Mouse (Mus musculus) embryonic facial prominence, embryonic 13.5 days (tissue): ENCODE measurements around the gene Ippk. TPM values are rescaled to one million over a fixed set of nuclear protein-coding genes. Genes with fewer than 3 reads are reported as not detected.

Source experiments
- ATAC-seq: fragments of 200-750 bp; cut with Nextera tagmentation; 2 replicates; pipeline ENCODE4 v1.8.0; 2017; ENCODE audit warnings: low read depth; ENCODE audit not compliant: insufficient number of reproducible peaks, insufficient read depth, low FRiP score, low TSS enrichment
- H3K27ac ChIP-seq: fragments of 300-500 bp; sonication (generic); 2 replicates; pipeline ENCODE4 v1.5.1; 2015; ENCODE audit warnings: moderate library complexity, mild to moderate bottlenecking, inconsistent platforms
- H3K27me3 ChIP-seq: fragments of 300-500 bp; sonication (generic); 2 replicates; pipeline ENCODE4 v1.6.1; 2015; ENCODE audit warnings: mild to moderate bottlenecking, inconsistent platforms
- H3K36me3 ChIP-seq: fragments of 300-500 bp; sonication (generic); 2 replicates; pipeline ENCODE4 v1.6.1; 2015; ENCODE audit warnings: mild to moderate bottlenecking, inconsistent platforms
- H3K4me1 ChIP-seq: fragments of 300-500 bp; sonication (generic); 2 replicates; pipeline ENCODE4 v1.6.1; 2015; ENCODE audit warnings: inconsistent platforms
- H3K4me2 ChIP-seq: fragments of 300-500 bp; sonication (generic); 2 replicates; pipeline ENCODE4 v1.6.1; 2015; ENCODE audit warnings: moderate library complexity, mild to moderate bottlenecking, inconsistent platforms
- H3K4me3 ChIP-seq: fragments of 300-500 bp; sonication (generic); 2 replicates; pipeline ENCODE4 v1.5.1; 2015; ENCODE audit warnings: mild to moderate bottlenecking, inconsistent platforms
- H3K9ac ChIP-seq: fragments of 300-500 bp; sonication (generic); 2 replicates; pipeline ENCODE4 v1.6.1; 2015; ENCODE audit warnings: mild to moderate bottlenecking, inconsistent platforms
- H3K9me3 ChIP-seq: fragments of 300-500 bp; sonication (generic); 2 replicates; pipeline ENCODE4 v1.6.1; 2016; ENCODE audit warnings: inconsistent platforms
- WGBS: fragments of 180-500 bp; shearing (Covaris S2); methylation state at CpG from one replicate; pipeline ENCODE4 v1.1.7; 2015; ENCODE audit warnings: mixed read lengths; 5-methylcytosine and 5-hydroxymethylcytosine counted together
- polyA plus RNA-seq: library from polyadenylated mRNA; unstranded; fragments of >200 nt; fragmentation: Nextera tagmentation; extraction: Ambion mirVana; gene quantifications from 2 replicates; pipeline ENCODE4 v1.2.1, GENCODE M21; 2015

Gene Ippk
- 13.7 and 14.4 TPM in 2 replicates for polyA plus RNA-seq

GRCm38 (mm10) chr13:49420754-49421605 is at the start of gene Ippk:
Ippk (plus strand) TSS chr13:49421249.
- Histone ChIP-seq H3K36me3 (no peaks in the 10 kb centered on the region), H3K4me2 (peak within 1 kb of the TSS; percentile 94), H3K4me1 (peaks cover 19% of the 10 kb centered on the region), H3K9me3 (no peaks in the 10 kb centered on the region), H3K4me3 (peak within 1 kb of the TSS; percentile 89), H3K9ac (peak within 1 kb of the TSS; percentile 88), H3K27me3 (no peaks in the 10 kb centered on the region), H3K27ac (peak within 1 kb of the TSS; percentile 81)
- under 1% methylated on average over 69 of the region's 69 CpGs for WGBS
- ATAC-seq, result peak; percentile 92

- no peak for ATAC-seq
- no peak overlapping the region for H3K4me2 ChIP-seq
- peaks cover 14% of the 10 kb centered on the region for H3K4me1 ChIP-seq
- no peak overlapping the region for H3K9ac ChIP-seq
- H3K36me3 ChIP-seq, result peaks cover 61% of the 10 kb centered on the region
- 21% methylated on average over 3 of the region's 3 CpGs for WGBS
- H3K27me3 ChIP-seq, result no peaks in the 10 kb centered on the region
- no peaks in the 10 kb centered on the region for H3K9me3 ChIP-seq
- peak overlapping the region; percentile 39 for H3K27ac ChIP-seq
- H3K4me3 ChIP-seq, result no peak overlapping the region
These were observed 49.6 kb upstream of the Ippk start for GRCm38 (mm10) chr13:49371428-49371899.

DNA sequence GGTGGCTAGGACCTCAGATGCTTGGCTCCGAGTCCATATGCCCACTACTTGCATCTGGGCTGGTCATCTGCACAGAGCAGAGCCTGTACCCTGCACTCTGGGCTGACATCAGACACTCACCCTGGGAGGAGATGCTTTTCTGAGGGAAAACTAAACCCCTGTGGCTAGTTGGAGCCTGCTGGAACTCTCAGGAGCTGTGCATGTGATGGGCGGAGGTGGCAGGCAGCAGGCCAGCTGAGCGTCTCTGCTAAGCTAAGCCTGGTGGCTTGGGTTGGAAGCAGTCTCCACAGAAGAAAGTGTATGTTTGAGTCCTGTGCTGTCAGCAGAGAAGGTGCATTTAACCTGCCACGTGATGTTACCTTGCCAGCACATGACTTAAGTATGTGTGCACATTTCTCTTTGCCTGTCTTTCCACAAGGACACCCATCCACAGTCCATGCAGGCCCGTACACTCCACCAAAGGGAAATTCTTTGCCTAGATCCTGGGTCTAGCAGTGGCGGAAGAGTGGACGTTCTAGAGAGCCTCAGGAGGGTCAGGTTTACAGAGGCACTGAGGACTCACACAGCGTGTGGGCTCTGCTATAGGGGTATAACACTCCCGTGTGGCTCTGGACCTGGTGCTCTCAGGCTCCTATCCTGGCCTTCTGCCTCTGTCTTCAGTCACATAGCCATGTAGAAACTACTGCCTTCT is 48.5 kb upstream of the Ippk start:
- ATAC-seq, result no peak
- Histone ChIP-seq H3K36me3 (peaks cover 72% of the 10 kb centered on the region), H3K27ac (no peak overlapping the region)

GRCm38 (mm10) chr13:49374304-49374703 is 46.7 kb upstream of the Ippk start:
- ATAC-seq, result no peak
- Histone ChIP-seq H3K9me3 (no peaks in the 10 kb centered on the region), H3K4me2 (no peak overlapping the region), H3K27me3 (no peaks in the 10 kb centered on the region), H3K9ac (no peak overlapping the region), H3K27ac (no peak overlapping the region), H3K4me3 (no peak overlapping the region), H3K36me3 (peaks cover 87% of the 10 kb centered on the region), H3K4me1 (peaks cover 6% of the 10 kb centered on the region; the same call in 1 of the 2 replicates)
- WGBS, result 77% methylated on average over 6 of the region's 6 CpGs

More for the DNA sequence above, 48.5 kb upstream of the Ippk start:
- Histone ChIP-seq H3K27me3 (no peaks in the 10 kb centered on the region), H3K9me3 (no peaks in the 10 kb centered on the region), H3K9ac (no peak overlapping the region), H3K4me1 (peaks cover 13% of the 10 kb centered on the region), H3K4me3 (no peak overlapping the region), H3K4me2 (no peak overlapping the region)
- WGBS, result 89% methylated on average over 9 of the region's 9 CpGs

GRCm38 (mm10) chr13:49374730-49375129 is 46.3 kb upstream of the Ippk start:
- Histone ChIP-seq H3K27ac (no peak overlapping the region), H3K4me3 (no peak overlapping the region), H3K4me2 (no peak overlapping the region), H3K27me3 (no peaks in the 10 kb centered on the region), H3K36me3 (peaks cover 87% of the 10 kb centered on the region), H3K9me3 (no peaks in the 10 kb centered on the region), H3K9ac (no peak overlapping the region), H3K4me1 (peaks cover 6% of the 10 kb centered on the region; the same call in 1 of the 2 replicates)
- 85% methylated on average over 6 of the region's 6 CpGs for WGBS
- no peak for ATAC-seq

- Histone ChIP-seq H3K9me3 (no peaks in the 10 kb centered on the region), H3K4me2 (no peak overlapping the region), H3K27me3 (no peaks in the 10 kb centered on the region), H3K4me1 (0 out of 2 replicates have a peak, but pooled peaks cover 7% of the 10 kb centered on the region), H3K36me3 (peaks cover 91% of the 10 kb centered on the region), H3K27ac (no peak overlapping the region), H3K4me3 (no peak overlapping the region), H3K9ac (no peak overlapping the region)
- ATAC-seq, result no peak
- WGBS, result 85% methylated on average over 6 of the region's 6 CpGs
These were observed 43.4 kb upstream of the Ippk start for GRCm38 (mm10) chr13:49377608-49378007.

- 0 out of 2 replicates have a peak, but pooled peaks cover 7% of the 10 kb centered on the region for H3K4me1 ChIP-seq
- no peak overlapping the region for H3K4me2 ChIP-seq
- H3K9ac ChIP-seq, result no peak overlapping the region
- H3K27ac ChIP-seq, result no peak overlapping the region
- ATAC-seq, result no peak
- no peaks in the 10 kb centered on the region for H3K9me3 ChIP-seq
- no peaks in the 10 kb centered on the region for H3K27me3 ChIP-seq
- 95% methylated on average over 20 of the region's 20 CpGs for WGBS
- H3K36me3 ChIP-seq, result peaks cover 99% of the 10 kb centered on the region
- no peak overlapping the region for H3K4me3 ChIP-seq
These were observed 41.7 kb upstream of the Ippk start for GRCm38 (mm10) chr13:49379301-49379700.

DNA sequence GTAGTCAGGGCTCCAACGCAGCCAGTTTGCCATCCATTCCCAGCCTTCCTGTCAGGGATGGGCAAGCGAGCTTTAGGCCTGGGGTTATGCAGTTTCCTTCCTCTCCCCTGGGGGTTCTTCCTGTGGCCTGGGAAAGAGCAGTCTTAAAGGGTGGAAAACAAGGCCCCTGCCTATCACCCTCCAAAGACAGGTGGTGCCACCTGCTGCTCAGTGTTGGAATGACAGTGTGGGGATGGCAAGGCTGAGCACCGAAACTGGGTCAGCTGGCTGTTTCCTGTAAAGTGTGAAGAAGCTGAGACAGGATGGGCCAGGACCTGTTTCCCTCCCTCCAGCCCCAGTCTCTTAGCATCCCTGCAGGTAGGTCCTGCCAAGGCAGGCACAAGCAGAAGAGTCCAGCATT is 39.8 kb upstream of the Ippk start:
- Histone ChIP-seq H3K36me3 (peaks cover 94% of the 10 kb centered on the region), H3K4me3 (no peak overlapping the region), H3K27me3 (no peaks in the 10 kb centered on the region), H3K9me3 (no peaks in the 10 kb centered on the region), H3K9ac (no peak overlapping the region), H3K4me1 (0 out of 2 replicates have a peak, but pooled peaks cover 7% of the 10 kb centered on the region), H3K4me2 (no peak overlapping the region), H3K27ac (no peak overlapping the region)
- ATAC-seq, result no peak
- WGBS, result 16% methylated on average over 3 of the region's 3 CpGs

- Histone ChIP-seq H3K27ac (no peak overlapping the region), H3K4me1 (0 out of 2 replicates have a peak, but pooled peaks cover 7% of the 10 kb centered on the region), H3K9me3 (no peaks in the 10 kb centered on the region), H3K36me3 (peaks cover 84% of the 10 kb centered on the region), H3K27me3 (no peaks in the 10 kb centered on the region), H3K4me3 (no peak overlapping the region), H3K4me2 (no peak overlapping the region), H3K9ac (no peak overlapping the region)
- ATAC-seq, result no peak
- WGBS, result 94% methylated on average over 23 of the region's 23 CpGs
These were observed 38.1 kb upstream of the Ippk start for GRCm38 (mm10) chr13:49382997-49383396.

DNA sequence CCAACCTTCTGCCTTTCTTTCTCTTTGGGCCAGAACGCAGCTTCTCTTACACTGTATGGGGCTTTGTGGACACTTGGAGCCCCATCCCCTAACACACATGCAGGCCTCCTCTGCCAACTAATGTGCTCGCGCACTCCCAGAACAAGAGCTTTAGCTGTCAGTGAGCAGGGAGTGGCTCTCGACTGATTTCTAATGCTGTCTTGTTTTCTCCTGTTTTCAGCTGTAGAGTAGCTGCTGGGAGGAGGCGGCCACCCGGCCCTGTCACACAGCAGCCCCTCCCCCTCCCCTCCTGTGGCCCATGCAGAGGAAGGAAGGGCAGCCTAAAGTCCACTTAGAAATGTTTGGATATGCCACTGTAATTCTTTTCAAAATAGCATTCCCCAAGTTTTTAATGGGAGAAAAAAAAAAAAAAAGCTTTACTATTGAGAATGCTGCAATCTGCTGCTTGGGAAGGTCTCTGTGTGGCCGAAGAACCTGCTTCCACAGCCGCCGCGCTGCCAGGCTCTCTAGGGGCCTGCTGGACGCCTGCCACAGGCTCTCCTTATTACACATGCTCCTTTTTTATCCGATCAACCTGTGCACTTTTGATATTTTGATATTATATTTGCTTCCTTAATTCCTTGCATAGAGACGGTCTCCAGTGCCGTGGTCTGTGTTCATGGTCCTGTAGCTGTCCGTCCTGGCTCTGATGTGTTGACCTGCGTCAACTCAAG is 36.1 kb upstream of the Ippk start:
- H3K4me3 ChIP-seq, result no peak overlapping the region
- no peak overlapping the region for H3K9ac ChIP-seq
- peaks cover 69% of the 10 kb centered on the region for H3K36me3 ChIP-seq
- H3K4me2 ChIP-seq, result no peak overlapping the region
- no peaks in the 10 kb centered on the region for H3K9me3 ChIP-seq
- 82% methylated on average over 16 of the region's 16 CpGs for WGBS
- no peak for ATAC-seq
- H3K4me1 ChIP-seq, result 0 out of 2 replicates have a peak, but pooled peaks cover 7% of the 10 kb centered on the region
- no peaks in the 10 kb centered on the region for H3K27me3 ChIP-seq
- no peak overlapping the region for H3K27ac ChIP-seq

DNA sequence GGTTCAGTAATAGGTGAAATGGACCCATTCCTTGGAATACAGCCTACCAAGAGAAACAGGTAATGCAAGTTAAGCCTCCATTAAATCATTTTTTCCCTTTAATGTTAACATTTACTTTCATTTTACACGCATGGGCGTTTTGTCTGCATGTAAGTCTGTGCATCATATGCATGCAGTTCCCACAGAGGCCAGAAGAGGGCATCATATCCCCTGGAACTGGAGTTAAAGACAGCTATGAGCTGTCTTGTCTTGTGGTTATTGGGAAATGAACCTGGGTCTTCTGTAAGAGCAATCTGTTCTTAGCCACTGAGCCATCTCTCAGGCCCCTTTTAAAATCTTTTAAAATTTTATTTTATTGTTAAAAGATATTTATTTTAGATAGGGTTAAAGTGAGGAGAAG is 29.7 kb upstream of the Ippk start:
- 88% methylated on average over 2 of the region's 2 CpGs for WGBS
- no peak overlapping the region for H3K4me3 ChIP-seq
- no peaks in the 10 kb centered on the region for H3K27me3 ChIP-seq
- H3K36me3 ChIP-seq, result peaks cover 21% of the 10 kb centered on the region
- H3K9ac ChIP-seq, result no peak overlapping the region
- H3K9me3 ChIP-seq, result no peaks in the 10 kb centered on the region
- ATAC-seq, result no peak
- H3K4me1 ChIP-seq, result no peaks in the 10 kb centered on the region
- H3K4me2 ChIP-seq, result no peak overlapping the region
- H3K27ac ChIP-seq, result no peak overlapping the region
